Mouse (Mus musculus): ENCODE data around the gene Ralgapa2. TPM values are rescaled to one million over a fixed set of nuclear protein-coding genes. Genes with fewer than 3 reads are reported as not detected.
"Not testable (repeated sequence)": the region's sequence is repeated elsewhere in the genome, so short reads cannot be mapped to it uniquely, and the experiment has no call there.

Gene Ralgapa2
- polyA plus RNA-seq, 1 experiment: 0.01 TPM

GRCm38 (mm10) chr2:146488291-146488690 is 23.9 kb downstream of the Ralgapa2 start:
- TF ChIP-seq GATA1 (IDR thresholded peaks at IDR 0.05; ENCODE audit: low read length) (no peak), TAL1 (IDR thresholded peaks at IDR 0.05; ENCODE audit: low read length) (no peak)
- Histone ChIP-seq H3K36me3 (ENCODE audit: control insufficient read depth) (peaks cover 10% of the 10 kb centered on the region), H3K4me1 (ENCODE audit: control insufficient read depth) (peaks cover 10% of the 10 kb centered on the region)

GRCm38 (mm10) chr2:146482859-146483258 is 29.3 kb downstream of the Ralgapa2 start:
- Histone ChIP-seq H3K27me3 (ENCODE audit: control insufficient read depth) (no peaks in the 10 kb centered on the region), H3K9me3 (ENCODE audit: control insufficient read depth, low read length) (no peaks in the 10 kb centered on the region), H3K36me3 (ENCODE audit: control insufficient read depth) (peaks cover 10% of the 10 kb centered on the region), H3K4me1 (ENCODE audit: control insufficient read depth) (no peaks in the 10 kb centered on the region), H3K4me3 (replicated peaks) (no peak overlapping the region)
- TF ChIP-seq GATA1 (IDR thresholded peaks at IDR 0.05; ENCODE audit: low read length) (no peak), TAL1 (IDR thresholded peaks at IDR 0.05; ENCODE audit: low read length) (no peak)

More at GRCm38 (mm10) chr2:146488291-146488690, 23.9 kb downstream of the Ralgapa2 start:
- no peak overlapping the region for H3K4me3 ChIP-seq (replicated peaks)
- H3K9me3 ChIP-seq (ENCODE audit: control insufficient read depth, low read length): no peaks in the 10 kb centered on the region
- no peaks in the 10 kb centered on the region for H3K27me3 ChIP-seq (ENCODE audit: control insufficient read depth)

GRCm38 (mm10) chr2:146477491-146477890 is 34.7 kb downstream of the Ralgapa2 start:
- no peak overlapping the region for H3K4me3 ChIP-seq (replicated peaks)
- H3K36me3 ChIP-seq (ENCODE audit: control insufficient read depth): peaks cover 3% of the 10 kb centered on the region; the same call in 1 of the 2 replicates
- no peaks in the 10 kb centered on the region for H3K27me3 ChIP-seq (ENCODE audit: control insufficient read depth)
- no peaks in the 10 kb centered on the region for H3K9me3 ChIP-seq (ENCODE audit: control insufficient read depth, low read length)
- H3K4me1 ChIP-seq (ENCODE audit: control insufficient read depth): no peaks in the 10 kb centered on the region
- TF ChIP-seq TAL1 (IDR thresholded peaks at IDR 0.05; ENCODE audit: low read length): no peak
- no peak for TF ChIP-seq GATA1 (IDR thresholded peaks at IDR 0.05; ENCODE audit: low read length)

GRCm38 (mm10) chr2:146476428-146476972 is 35.6 kb downstream of the Ralgapa2 start:
- TF ChIP-seq TAL1 (IDR thresholded peaks at IDR 0.05; ENCODE audit: low read length): no peak
- no peak for TF ChIP-seq GATA1 (IDR thresholded peaks at IDR 0.05; ENCODE audit: low read length)

GRCm38 (mm10) chr2:146476001-146476400 is 36.1 kb downstream of the Ralgapa2 start:
- TF ChIP-seq GATA1 (IDR thresholded peaks at IDR 0.05; ENCODE audit: low read length) (no peak), TAL1 (IDR thresholded peaks at IDR 0.05; ENCODE audit: low read length) (no peak)
- H3K9me3 ChIP-seq (ENCODE audit: control insufficient read depth, low read length): no peaks in the 10 kb centered on the region
- no peaks in the 10 kb centered on the region for H3K27me3 ChIP-seq (ENCODE audit: control insufficient read depth)
- H3K4me3 ChIP-seq (replicated peaks): no peak overlapping the region
- peaks cover 2% of the 10 kb centered on the region; the same call in 1 of the 2 replicates for H3K36me3 ChIP-seq (ENCODE audit: control insufficient read depth)
- H3K4me1 ChIP-seq (ENCODE audit: control insufficient read depth): peaks cover 2% of the 10 kb centered on the region; the same call in 1 of the 2 replicates

More at GRCm38 (mm10) chr2:146476428-146476972, 35.6 kb downstream of the Ralgapa2 start:
- H3K36me3 ChIP-seq (ENCODE audit: control insufficient read depth): peaks cover 2% of the 10 kb centered on the region; the same call in 1 of the 2 replicates
- no peak overlapping the region for H3K4me3 ChIP-seq (replicated peaks)
- no peaks in the 10 kb centered on the region for H3K9me3 ChIP-seq (ENCODE audit: control insufficient read depth, low read length)
- no peaks in the 10 kb centered on the region for H3K27me3 ChIP-seq (ENCODE audit: control insufficient read depth)
- H3K4me1 ChIP-seq (ENCODE audit: control insufficient read depth): no peaks in the 10 kb centered on the region

- TF ChIP-seq TAL1 (IDR thresholded peaks at IDR 0.05; ENCODE audit: low read length) (no peak), GATA1 (IDR thresholded peaks at IDR 0.05; ENCODE audit: low read length) (no peak)
- Histone ChIP-seq H3K4me1 (ENCODE audit: control insufficient read depth) (peaks cover 8% of the 10 kb centered on the region; the same call in 1 of the 2 replicates), H3K27me3 (ENCODE audit: control insufficient read depth) (no peaks in the 10 kb centered on the region), H3K9me3 (ENCODE audit: control insufficient read depth, low read length) (no peaks in the 10 kb centered on the region), H3K36me3 (ENCODE audit: control insufficient read depth) (no peaks in the 10 kb centered on the region), H3K4me3 (replicated peaks) (no peak overlapping the region)
Observed at GRCm38 (mm10) chr2:146470947-146471346, 41.2 kb downstream of the Ralgapa2 start.

GRCm38 (mm10) chr2:146469707-146470420 is 42.3 kb downstream of the Ralgapa2 start:
- Histone ChIP-seq H3K9me3 (ENCODE audit: control insufficient read depth, low read length) (no peaks in the 10 kb centered on the region), H3K4me3 (replicated peaks) (no peak overlapping the region), H3K27me3 (ENCODE audit: control insufficient read depth) (no peaks in the 10 kb centered on the region), H3K4me1 (ENCODE audit: control insufficient read depth) (peaks cover 8% of the 10 kb centered on the region; the same call in 1 of the 2 replicates), H3K36me3 (ENCODE audit: control insufficient read depth) (no peaks in the 10 kb centered on the region)
- TF ChIP-seq GATA1 (IDR thresholded peaks at IDR 0.05; ENCODE audit: low read length) (no peak), TAL1 (IDR thresholded peaks at IDR 0.05; ENCODE audit: low read length) (no peak)

GRCm38 (mm10) chr2:146468898-146469297 is 43.2 kb downstream of the Ralgapa2 start:
- Histone ChIP-seq H3K27me3 (ENCODE audit: control insufficient read depth) (no peaks in the 10 kb centered on the region), H3K4me3 (replicated peaks) (no peak overlapping the region), H3K4me1 (ENCODE audit: control insufficient read depth) (peaks cover 8% of the 10 kb centered on the region; the same call in 1 of the 2 replicates), H3K9me3 (ENCODE audit: control insufficient read depth, low read length) (no peaks in the 10 kb centered on the region), H3K36me3 (ENCODE audit: control insufficient read depth) (no peaks in the 10 kb centered on the region)
- no peak for TF ChIP-seq TAL1 (IDR thresholded peaks at IDR 0.05; ENCODE audit: low read length)
- no peak for TF ChIP-seq GATA1 (IDR thresholded peaks at IDR 0.05; ENCODE audit: low read length)

- Histone ChIP-seq H3K4me1 (ENCODE audit: control insufficient read depth) (peaks cover 8% of the 10 kb centered on the region; the same call in 1 of the 2 replicates), H3K36me3 (ENCODE audit: control insufficient read depth) (no peaks in the 10 kb centered on the region), H3K9me3 (ENCODE audit: control insufficient read depth, low read length) (no peaks in the 10 kb centered on the region), H3K4me3 (replicated peaks) (no peak overlapping the region), H3K27me3 (ENCODE audit: control insufficient read depth) (no peaks in the 10 kb centered on the region)
- TF ChIP-seq GATA1 (IDR thresholded peaks at IDR 0.05; ENCODE audit: low read length) (no peak), TAL1 (IDR thresholded peaks at IDR 0.05; ENCODE audit: low read length) (no peak)
Observed at GRCm38 (mm10) chr2:146468016-146468415, 44.1 kb downstream of the Ralgapa2 start.

GRCm38 (mm10) chr2:146466811-146467210 is 45.3 kb downstream of the Ralgapa2 start:
- H3K9me3 ChIP-seq (ENCODE audit: control insufficient read depth, low read length); H3K4me1 ChIP-seq (ENCODE audit: control insufficient read depth); H3K4me3 ChIP-seq (replicated peaks); H3K36me3 ChIP-seq (ENCODE audit: control insufficient read depth); H3K27me3 ChIP-seq (ENCODE audit: control insufficient read depth): not testable (repeated sequence)

Measured in erythroblast, embryonic 14.5 days (primary cell).